Mouse (Mus musculus): ENCODE data around the gene Adgrg2. TPM values are rescaled to one million over a fixed set of nuclear protein-coding genes. Genes with fewer than 3 reads are reported as not detected.

Adgrg2 gene
- polyA plus RNA-seq (2016; fragmentation: Nextera tagmentation; extraction: Ambion mirVana), result 0.25 and 0.34 TPM in 2 replicates

- no peaks in the 10 kb centered on the region for H3K9me3 ChIP-seq
- peak within 1 kb of the TSS; percentile 60 for H3K4me3 ChIP-seq
- peak within 1 kb of the TSS; percentile 16; the same call in 1 of the 2 replicates for H3K27ac ChIP-seq
- 13% methylated on average over 37 of the region's 42 CpGs for WGBS
- H3K36me3 ChIP-seq, result no peaks in the 10 kb centered on the region
- DNase-seq (ENCODE audit: low spot score), result peak; percentile 74
- peaks cover 29% of the 10 kb centered on the region for H3K27me3 ChIP-seq (ENCODE audit: insufficient read depth, poor library complexity, severe bottlenecking)
- H3K4me1 ChIP-seq, result no peaks in the 10 kb centered on the region
Observed at GRCm38 (mm10) chrX:160390464-160390956, at the start of gene Adgrg2. Adgrg2 (plus strand) TSS chrX:160390690.

- 75% methylated on average over 7 of the region's 7 CpGs for WGBS
Observed at GRCm38 (mm10) chrX:160350995-160351394, 39.5 kb upstream of the Adgrg2 start.

GRCm38 (mm10) chrX:160351967-160352677, 38.4 kb upstream of the Adgrg2 start:
- DNase-seq (ENCODE audit: low spot score), result no peak
- WGBS, result 42% methylated on average over 1 of the region's 1 CpGs
- no peak overlapping the region for H3K27ac ChIP-seq
- no peak overlapping the region for H3K4me3 ChIP-seq
- no peaks in the 10 kb centered on the region for H3K9me3 ChIP-seq
- no peaks in the 10 kb centered on the region for H3K36me3 ChIP-seq
- H3K27me3 ChIP-seq (ENCODE audit: insufficient read depth, poor library complexity, severe bottlenecking), result peaks cover 10% of the 10 kb centered on the region; the same call in 1 of the 2 replicates
- no peaks in the 10 kb centered on the region for H3K4me1 ChIP-seq

More at GRCm38 (mm10) chrX:160350995-160351394, 39.5 kb upstream of the Adgrg2 start:
- Histone ChIP-seq H3K27me3 (ENCODE audit: insufficient read depth, poor library complexity, severe bottlenecking) (peaks cover 10% of the 10 kb centered on the region; the same call in 1 of the 2 replicates), H3K4me3 (no peak overlapping the region), H3K36me3 (no peaks in the 10 kb centered on the region), H3K9me3 (no peaks in the 10 kb centered on the region), H3K27ac (no peak overlapping the region), H3K4me1 (no peaks in the 10 kb centered on the region)
- no peak for DNase-seq (ENCODE audit: low spot score)

GRCm38 (mm10) chrX:160384748-160385501, 5.6 kb upstream of the Adgrg2 start:
- no peak overlapping the region for H3K27ac ChIP-seq
- no peaks in the 10 kb centered on the region for H3K36me3 ChIP-seq
- H3K27me3 ChIP-seq (ENCODE audit: insufficient read depth, poor library complexity, severe bottlenecking), result peaks cover 11% of the 10 kb centered on the region; the same call in 1 of the 2 replicates
- no peak overlapping the region for H3K4me3 ChIP-seq
- no peaks in the 10 kb centered on the region for H3K9me3 ChIP-seq
- WGBS, result 76% methylated on average over 6 of the region's 6 CpGs
- H3K4me1 ChIP-seq, result no peaks in the 10 kb centered on the region
- no peak for DNase-seq (ENCODE audit: low spot score)

GRCm38 (mm10) chrX:160385502-160385772, 5.1 kb upstream of the Adgrg2 start:
- Histone ChIP-seq H3K9me3 (no peaks in the 10 kb centered on the region), H3K4me3 (no peak overlapping the region), H3K27ac (no peak overlapping the region), H3K27me3 (ENCODE audit: insufficient read depth, poor library complexity, severe bottlenecking) (peaks cover 16% of the 10 kb centered on the region; the same call in 1 of the 2 replicates), H3K36me3 (no peaks in the 10 kb centered on the region), H3K4me1 (no peaks in the 10 kb centered on the region)
- no peak for DNase-seq (ENCODE audit: low spot score)
- WGBS, result 79% methylated on average over 1 of the region's 1 CpGs

GRCm38 (mm10) chrX:160412930-160413453, 22.5 kb downstream of the Adgrg2 start:
- Histone ChIP-seq H3K36me3 (no peaks in the 10 kb centered on the region), H3K27ac (no peak overlapping the region), H3K4me3 (no peak overlapping the region), H3K9me3 (no peaks in the 10 kb centered on the region), H3K4me1 (no peaks in the 10 kb centered on the region), H3K27me3 (ENCODE audit: insufficient read depth, poor library complexity, severe bottlenecking) (no peaks in the 10 kb centered on the region)
- 82% methylated on average over 4 of the region's 4 CpGs for WGBS
- DNase-seq (ENCODE audit: low spot score), result no peak

GRCm38 (mm10) chrX:160413881-160414395, 23.4 kb downstream of the Adgrg2 start:
- WGBS, result 85% methylated on average over 7 of the region's 7 CpGs
- Histone ChIP-seq H3K36me3 (no peaks in the 10 kb centered on the region), H3K9me3 (no peaks in the 10 kb centered on the region), H3K27ac (no peak overlapping the region), H3K4me1 (no peaks in the 10 kb centered on the region), H3K27me3 (ENCODE audit: insufficient read depth, poor library complexity, severe bottlenecking) (no peaks in the 10 kb centered on the region), H3K4me3 (no peak overlapping the region)
- DNase-seq (ENCODE audit: low spot score), result no peak

- no peak for DNase-seq (ENCODE audit: low spot score)
- Histone ChIP-seq H3K27ac (no peak overlapping the region), H3K4me1 (no peaks in the 10 kb centered on the region), H3K4me3 (no peak overlapping the region), H3K9me3 (no peaks in the 10 kb centered on the region), H3K36me3 (no peaks in the 10 kb centered on the region), H3K27me3 (ENCODE audit: insufficient read depth, poor library complexity, severe bottlenecking) (no peaks in the 10 kb centered on the region)
- 64% methylated on average over 7 of the region's 7 CpGs for WGBS
Observed at GRCm38 (mm10) chrX:160418397-160418796, 27.9 kb downstream of the Adgrg2 start.

- Histone ChIP-seq H3K27me3 (ENCODE audit: insufficient read depth, poor library complexity, severe bottlenecking) (peaks cover 5% of the 10 kb centered on the region; the same call in 1 of the 2 replicates), H3K36me3 (no peaks in the 10 kb centered on the region), H3K9me3 (no peaks in the 10 kb centered on the region), H3K4me3 (no peak overlapping the region), H3K4me1 (no peaks in the 10 kb centered on the region), H3K27ac (no peak overlapping the region)
- no peak for DNase-seq (ENCODE audit: low spot score)
- 88% methylated on average over 1 of the region's 1 CpGs for WGBS
Observed at GRCm38 (mm10) chrX:160423737-160424136, 33.2 kb downstream of the Adgrg2 start.

GRCm38 (mm10) chrX:160426486-160426885, 36.0 kb downstream of the Adgrg2 start:
- Histone ChIP-seq H3K27me3 (ENCODE audit: insufficient read depth, poor library complexity, severe bottlenecking) (peaks cover 5% of the 10 kb centered on the region; the same call in 1 of the 2 replicates), H3K9me3 (no peaks in the 10 kb centered on the region), H3K4me3 (no peak overlapping the region), H3K36me3 (no peaks in the 10 kb centered on the region), H3K4me1 (no peaks in the 10 kb centered on the region), H3K27ac (no peak overlapping the region)
- DNase-seq (ENCODE audit: low spot score), result no peak
- WGBS, result 76% methylated on average over 1 of the region's 1 CpGs

GRCm38 (mm10) chrX:160426930-160427329, 36.4 kb downstream of the Adgrg2 start:
- Histone ChIP-seq H3K9me3 (no peaks in the 10 kb centered on the region), H3K4me3 (no peak overlapping the region), H3K36me3 (no peaks in the 10 kb centered on the region), H3K4me1 (no peaks in the 10 kb centered on the region), H3K27me3 (ENCODE audit: insufficient read depth, poor library complexity, severe bottlenecking) (peaks cover 5% of the 10 kb centered on the region; the same call in 1 of the 2 replicates), H3K27ac (no peak overlapping the region)
- 78% methylated on average over 1 of the region's 1 CpGs for WGBS
- no peak for DNase-seq (ENCODE audit: low spot score)

- 89% methylated on average over 7 of the region's 7 CpGs for WGBS
- no peak for DNase-seq (ENCODE audit: low spot score)
Observed at GRCm38 (mm10) chrX:160432192-160432591, 41.7 kb downstream of the Adgrg2 start.

GRCm38 (mm10) chrX:160441272-160441671, 50.8 kb downstream of the Adgrg2 start:
- Histone ChIP-seq H3K36me3 (no peaks in the 10 kb centered on the region), H3K27ac (no peak overlapping the region), H3K9me3 (no peaks in the 10 kb centered on the region), H3K4me3 (no peak overlapping the region), H3K4me1 (no peaks in the 10 kb centered on the region), H3K27me3 (ENCODE audit: insufficient read depth, poor library complexity, severe bottlenecking) (no peaks in the 10 kb centered on the region; the same call in 1 of the 2 replicates)
- no peak for DNase-seq (ENCODE audit: low spot score)

More at GRCm38 (mm10) chrX:160432192-160432591, 41.7 kb downstream of the Adgrg2 start:
- no peak overlapping the region for H3K27ac ChIP-seq
- H3K9me3 ChIP-seq, result no peaks in the 10 kb centered on the region
- H3K4me1 ChIP-seq, result no peaks in the 10 kb centered on the region
- H3K27me3 ChIP-seq (ENCODE audit: insufficient read depth, poor library complexity, severe bottlenecking), result no peaks in the 10 kb centered on the region
- no peaks in the 10 kb centered on the region for H3K36me3 ChIP-seq
- H3K4me3 ChIP-seq, result no peak overlapping the region

Measured in heart, embryonic 10.5 days (tissue).